Mouse (Mus musculus): ENCODE data around the gene Npnt.
A peak's percentile ranks its signal among the peaks of the same experiment; 100 is the strongest.

The Npnt gene

GRCm38 (mm10) chr3:132892481-132892880, 57.6 kb downstream of the Npnt start:
- no peak for DNase-seq (ENCODE audit: low read depth, low spot score)

GRCm38 (mm10) chr3:132887074-132887848, 62.8 kb downstream of the Npnt start:
- DNase-seq (ENCODE audit: low read depth, low spot score): no peak

GRCm38 (mm10) chr3:132886419-132887050, 63.6 kb downstream of the Npnt start:
- DNase-seq (ENCODE audit: low read depth, low spot score): no peak

- DNase-seq (ENCODE audit: low read depth, low spot score): no peak
Measured at GRCm38 (mm10) chr3:132884459-132884858, 65.6 kb downstream of the Npnt start.

- no peak for DNase-seq (ENCODE audit: low read depth, low spot score)
Measured at GRCm38 (mm10) chr3:132883256-132883655, 66.8 kb downstream of the Npnt start.

GRCm38 (mm10) chr3:132880826-132881225, 69.3 kb downstream of the Npnt start:
- DNase-seq (ENCODE audit: low read depth, low spot score): no peak

GRCm38 (mm10) chr3:132880361-132880760, 69.7 kb downstream of the Npnt start:
- no peak for DNase-seq (ENCODE audit: low read depth, low spot score)

- DNase-seq (ENCODE audit: low read depth, low spot score): no peak
Measured at GRCm38 (mm10) chr3:132876933-132877676, 73.0 kb downstream of the Npnt start.

GRCm38 (mm10) chr3:132876011-132876708, 73.9 kb downstream of the Npnt start:
- no peak for DNase-seq (ENCODE audit: low read depth, low spot score)

GRCm38 (mm10) chr3:132873251-132873650, 76.8 kb downstream of the Npnt start:
- no peak for DNase-seq (ENCODE audit: low read depth, low spot score)

- no peak for DNase-seq (ENCODE audit: low read depth, low spot score)
Measured at GRCm38 (mm10) chr3:132871318-132871904, 78.7 kb downstream of the Npnt start.

GRCm38 (mm10) chr3:132870079-132870478, 80.0 kb downstream of the Npnt start:
- DNase-seq (ENCODE audit: low read depth, low spot score): no peak

GRCm38 (mm10) chr3:132868838-132869237, 81.3 kb downstream of the Npnt start:
- DNase-seq (ENCODE audit: low read depth, low spot score): no peak

GRCm38 (mm10) chr3:132866984-132867383, 83.1 kb downstream of the Npnt start:
- no peak for DNase-seq (ENCODE audit: low read depth, low spot score)

GRCm38 (mm10) chr3:132865596-132865995, 84.5 kb downstream of the Npnt start:
- no peak for DNase-seq (ENCODE audit: low read depth, low spot score)

GRCm38 (mm10) chr3:132864986-132865385, 85.1 kb downstream of the Npnt start:
- no peak for DNase-seq (ENCODE audit: low read depth, low spot score)

GRCm38 (mm10) chr3:132864329-132864919, 85.7 kb downstream of the Npnt start:
- no peak for DNase-seq (ENCODE audit: low read depth, low spot score)

GRCm38 (mm10) chr3:132863843-132864242, 86.2 kb downstream of the Npnt start:
- no peak for DNase-seq (ENCODE audit: low read depth, low spot score)

- DNase-seq (ENCODE audit: low read depth, low spot score): peak; percentile 31
Measured at GRCm38 (mm10) chr3:132860796-132861195, 89.3 kb downstream of the Npnt start.

GRCm38 (mm10) chr3:132859573-132859972, 90.5 kb downstream of the Npnt start:
- DNase-seq (ENCODE audit: low read depth, low spot score): no peak

GRCm38 (mm10) chr3:132858849-132859248, 91.2 kb downstream of the Npnt start:
- DNase-seq (ENCODE audit: low read depth, low spot score): no peak
